Mouse (Mus musculus) MN1 (cell line): Measurements from ENCODE around the gene 1700022I11Rik.
A peak's percentile ranks its signal among the peaks of the same experiment; 100 is the strongest.

Source experiments
- DNase-seq: peaks from one replicate; pipeline ENCODE4 v3.0.0-alpha.2; 2016; ENCODE audit warnings: low spot score

The 1700022I11Rik gene

GRCm38 (mm10) chr4:43001272-43001671 lies 31.9 kb downstream of the 1700022I11Rik start:
- DNase-seq: no peak

GRCm38 (mm10) chr4:43002756-43003439 lies 33.5 kb downstream of the 1700022I11Rik start:
- no peak for DNase-seq

GRCm38 (mm10) chr4:43004951-43005350 lies 35.5 kb downstream of the 1700022I11Rik start:
- no peak for DNase-seq

GRCm38 (mm10) chr4:43005765-43006164 lies 36.4 kb downstream of the 1700022I11Rik start:
- DNase-seq: peak; percentile 52

- peak; percentile 71 for DNase-seq
Observed at GRCm38 (mm10) chr4:43010161-43011038, 41.0 kb downstream of the 1700022I11Rik start, which contains the start of gene Fancg. Fancg (minus strand) TSS chr4:43010506.

- DNase-seq: no peak
Observed at GRCm38 (mm10) chr4:43012091-43012490, 42.7 kb downstream of the 1700022I11Rik start.

- DNase-seq: no peak
Observed at GRCm38 (mm10) chr4:43018156-43018555, 48.8 kb downstream of the 1700022I11Rik start.

GRCm38 (mm10) chr4:43019176-43019575 lies 49.8 kb downstream of the 1700022I11Rik start:
- no peak for DNase-seq

- no peak for DNase-seq
Observed at GRCm38 (mm10) chr4:43019641-43020465, 50.4 kb downstream of the 1700022I11Rik start.

- DNase-seq: no peak
Observed at GRCm38 (mm10) chr4:43020876-43021275, 51.5 kb downstream of the 1700022I11Rik start.

GRCm38 (mm10) chr4:43021341-43021740 lies 51.9 kb downstream of the 1700022I11Rik start:
- no peak for DNase-seq

- no peak for DNase-seq
Observed at GRCm38 (mm10) chr4:43024673-43025072, 55.3 kb downstream of the 1700022I11Rik start.

GRCm38 (mm10) chr4:43025084-43025960 lies 55.9 kb downstream of the 1700022I11Rik start, which contains the start of gene Pigo:
Pigo (minus strand) TSS chr4:43025819.
- DNase-seq: peak; percentile 84

GRCm38 (mm10) chr4:43029121-43029520 lies 59.7 kb downstream of the 1700022I11Rik start:
- DNase-seq: no peak

GRCm38 (mm10) chr4:43029749-43030148 lies 60.3 kb downstream of the 1700022I11Rik start:
- DNase-seq: no peak

GRCm38 (mm10) chr4:43030352-43030751 lies 60.9 kb downstream of the 1700022I11Rik start:
- no peak for DNase-seq

- peak; percentile 44 for DNase-seq
Observed at GRCm38 (mm10) chr4:43030780-43031230, 61.4 kb downstream of the 1700022I11Rik start.

- DNase-seq: peak; percentile 93
Observed at GRCm38 (mm10) chr4:43031237-43031995, 62.0 kb downstream of the 1700022I11Rik start, which contains the start of gene Stoml2. Stoml2 (minus strand) TSS chr4:43031710.

- no peak for DNase-seq
Observed at GRCm38 (mm10) chr4:43032501-43032900, 63.1 kb downstream of the 1700022I11Rik start.
